Mouse (Mus musculus): Measurements from ENCODE around the gene Magi2.
A peak's percentile ranks its signal among the peaks of the same experiment; 100 is the strongest.

Gene Magi2

DNA sequence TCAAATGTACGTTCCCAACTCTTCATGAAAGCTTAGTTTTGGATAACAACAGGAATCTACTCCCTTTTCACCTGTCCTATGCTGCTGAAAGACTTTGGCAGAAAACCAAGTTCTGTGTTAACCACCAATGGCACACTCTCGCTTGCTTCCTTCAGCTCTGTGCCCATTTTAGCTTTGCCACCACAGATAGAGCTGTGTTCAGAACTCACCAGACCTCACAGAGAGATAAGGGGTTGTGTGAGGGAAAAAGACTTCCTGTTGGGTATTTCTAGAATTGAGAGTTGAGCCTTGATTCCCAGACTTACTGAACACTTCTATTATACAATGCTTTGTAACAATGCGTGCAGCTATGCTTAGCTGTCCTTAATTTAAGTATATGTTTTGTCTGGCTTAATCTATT lies 705.3 kb downstream of the Magi2 start:
- DNase-seq (ENCODE audit: low spot score in 2 of 2), result no peak

DNA sequence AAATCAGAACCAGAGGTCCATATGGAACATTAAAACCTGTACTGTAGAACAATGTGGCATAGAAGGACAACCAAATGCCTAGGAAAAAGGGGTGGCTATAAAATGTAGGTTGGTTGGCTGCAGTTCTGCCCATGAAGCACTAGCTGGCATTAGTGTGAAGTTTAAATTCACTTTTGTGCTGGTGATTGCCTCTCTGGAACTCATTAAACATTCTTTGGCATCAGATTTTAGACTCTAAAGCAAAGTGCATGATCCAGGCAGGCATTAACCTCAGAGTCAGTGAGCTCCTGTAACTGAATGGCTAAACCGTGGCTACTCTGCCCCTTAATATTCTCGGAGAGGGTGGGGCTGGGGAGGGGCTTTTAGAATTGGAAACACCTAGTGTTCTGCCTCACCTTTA lies 706.4 kb downstream of the Magi2 start:
- no peak for DNase-seq (ENCODE audit: low spot score in 2 of 2)

DNA sequence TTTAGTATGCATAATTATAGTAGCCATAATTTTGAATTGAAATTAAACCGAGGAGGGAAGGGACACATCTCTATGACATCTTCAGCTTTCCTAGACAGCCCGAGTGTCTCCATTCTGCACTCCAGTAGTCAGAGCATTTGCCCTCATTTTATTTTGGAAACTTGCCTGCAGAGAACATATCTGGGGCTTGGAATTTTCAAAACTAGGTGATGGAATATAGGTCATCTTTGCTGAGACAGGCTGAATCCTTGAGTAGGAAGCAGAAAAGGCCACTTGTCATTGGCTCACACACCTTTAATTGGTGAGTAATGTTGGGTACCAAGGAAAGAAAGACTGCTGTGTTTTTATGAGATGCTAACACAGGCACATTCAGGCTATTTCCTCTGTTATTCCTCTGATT lies 724.3 kb downstream of the Magi2 start:
- DNase-seq (ENCODE audit: low spot score in 2 of 2), result no peak

DNA sequence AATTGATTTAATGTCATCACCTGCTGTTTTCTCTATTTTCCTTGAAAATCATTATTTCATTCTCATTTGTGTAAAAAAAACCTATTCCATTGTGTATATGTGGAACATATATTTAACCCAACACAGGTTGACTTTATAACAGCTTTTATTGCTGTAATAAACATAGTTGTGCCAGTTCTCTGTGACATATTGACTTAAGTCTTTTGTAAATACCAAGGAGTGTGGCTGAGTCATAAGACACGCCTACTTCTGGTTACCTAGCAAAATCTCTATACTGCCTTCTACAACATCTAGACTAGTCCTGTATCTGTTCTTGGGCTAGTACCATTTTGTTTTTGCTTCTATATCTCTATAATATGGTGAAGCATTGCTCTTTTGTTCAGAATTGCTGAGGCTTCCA lies 737.3 kb downstream of the Magi2 start:
- no peak for DNase-seq (ENCODE audit: low spot score in 2 of 2)

DNA sequence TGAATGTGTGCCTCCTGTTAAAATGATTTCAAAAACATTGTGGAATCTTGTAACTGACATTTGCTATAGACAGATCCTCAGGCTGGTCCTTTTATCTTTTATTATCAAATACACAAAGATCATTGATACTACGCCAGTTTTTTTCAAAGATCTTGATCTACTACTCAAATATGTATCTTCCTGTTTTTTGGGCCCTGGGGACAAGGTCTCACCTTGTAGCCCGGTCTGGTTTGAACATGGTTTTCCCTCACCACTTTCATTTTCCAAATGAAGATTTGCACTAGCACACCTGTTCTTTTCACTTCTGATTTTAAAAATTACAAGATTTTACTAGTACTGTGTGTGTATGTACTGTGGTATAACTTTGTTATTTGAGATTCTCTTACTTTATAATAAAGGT lies 745.9 kb downstream of the Magi2 start:
- no peak for DNase-seq (ENCODE audit: low spot score in 2 of 2)

DNA sequence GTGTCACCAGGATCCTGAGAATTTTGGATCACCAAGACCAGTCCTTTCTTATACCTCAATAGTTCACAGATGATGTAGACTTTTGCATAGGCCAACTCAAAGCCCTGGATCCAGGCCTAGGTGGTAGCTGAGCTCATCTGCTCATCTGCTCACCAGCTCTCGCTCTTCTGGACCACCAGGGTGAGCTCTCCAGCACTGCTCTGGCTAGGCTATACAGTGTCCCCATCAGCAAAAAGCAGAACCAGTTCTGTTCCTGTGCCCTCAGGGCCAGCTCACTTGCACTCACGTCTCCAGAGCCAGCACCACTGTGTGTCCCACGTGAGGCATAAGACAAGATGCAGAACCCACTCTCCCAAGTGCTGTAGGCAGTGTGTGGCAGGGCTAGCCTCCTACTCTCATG lies 747.0 kb downstream of the Magi2 start:
- DNase-seq (ENCODE audit: low spot score in 2 of 2), result no peak

DNA sequence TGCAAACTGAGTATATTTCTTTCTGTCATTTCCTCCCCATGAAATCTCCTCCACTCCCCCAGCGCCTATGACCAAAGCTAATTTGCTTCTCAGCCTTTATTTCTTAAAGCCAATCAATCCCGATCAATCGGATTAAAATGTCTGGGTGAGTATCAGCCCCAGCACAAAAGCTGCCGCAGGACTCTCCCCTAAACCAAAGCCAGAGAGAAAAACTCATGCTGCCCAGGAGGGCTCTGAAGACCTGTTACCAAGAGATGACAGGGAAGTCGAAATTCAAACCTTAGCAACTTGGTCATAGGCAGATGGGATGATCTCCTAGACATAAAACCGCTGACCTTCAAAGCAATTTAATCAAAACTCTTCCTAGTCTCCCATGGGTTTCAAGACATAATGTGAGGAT lies 754.7 kb downstream of the Magi2 start:
- no peak for DNase-seq (ENCODE audit: low spot score in 2 of 2)

DNA sequence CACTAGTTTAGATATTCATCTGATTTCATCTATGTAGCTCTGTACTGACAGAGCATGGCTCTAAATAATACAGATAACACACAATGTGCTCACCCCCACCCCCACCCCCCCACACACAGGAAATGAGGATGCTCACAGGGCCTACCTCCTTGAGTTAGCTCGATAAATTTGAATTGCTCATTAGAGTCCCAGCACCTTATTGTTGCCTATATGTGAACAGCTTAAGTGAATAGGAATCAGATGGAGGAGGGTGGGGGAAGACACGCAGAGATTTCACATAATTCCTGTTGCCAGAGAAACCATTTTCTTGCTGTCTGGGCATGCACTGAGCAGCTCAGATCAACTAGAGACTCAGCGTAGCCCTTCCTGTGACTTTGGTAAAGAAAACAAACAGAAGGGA lies 755.2 kb downstream of the Magi2 start:
- no peak for DNase-seq (ENCODE audit: low spot score in 2 of 2)

DNA sequence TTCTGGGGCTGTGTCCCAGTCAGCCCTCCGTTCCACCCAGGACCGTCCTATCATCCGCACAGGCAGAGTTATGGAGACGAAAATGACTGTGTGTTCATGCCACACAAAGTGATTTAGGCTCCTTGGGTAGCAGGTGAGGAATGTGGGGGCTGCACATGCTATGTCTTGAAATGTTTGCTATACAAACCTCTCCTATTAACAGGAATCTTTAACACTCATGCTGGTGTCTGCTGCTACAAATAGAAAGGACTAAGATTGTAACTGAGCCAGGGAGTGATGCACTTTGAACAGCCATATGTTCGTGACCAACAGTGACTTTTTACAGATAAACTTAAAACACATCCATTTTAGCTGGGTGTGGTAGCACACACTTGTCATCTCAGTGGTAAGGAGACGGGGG lies 772.6 kb downstream of the Magi2 start:
- DNase-seq (ENCODE audit: low spot score in 2 of 2), result peak in 1 of 2 experiments; percentile 26

DNA sequence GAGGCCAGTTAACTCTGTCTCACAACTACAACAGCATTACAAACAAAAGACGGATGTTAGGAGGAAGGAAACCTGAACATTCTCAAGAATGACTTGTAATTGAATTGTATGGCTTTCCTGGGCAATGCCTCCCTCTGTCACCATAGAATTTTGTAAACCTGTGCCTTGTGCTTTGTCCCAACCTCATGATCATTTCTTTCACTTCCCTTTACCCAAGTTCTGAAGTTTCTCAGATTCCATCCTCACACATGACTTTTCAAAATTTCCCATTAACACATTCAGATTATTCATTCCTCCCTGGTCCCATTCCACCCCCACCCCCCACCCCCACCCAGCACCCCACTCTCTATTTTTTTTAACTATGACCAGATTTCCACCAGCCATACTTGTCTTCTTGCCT lies 773.1 kb downstream of the Magi2 start:
- DNase-seq (ENCODE audit: low spot score in 2 of 2), result no peak

DNA sequence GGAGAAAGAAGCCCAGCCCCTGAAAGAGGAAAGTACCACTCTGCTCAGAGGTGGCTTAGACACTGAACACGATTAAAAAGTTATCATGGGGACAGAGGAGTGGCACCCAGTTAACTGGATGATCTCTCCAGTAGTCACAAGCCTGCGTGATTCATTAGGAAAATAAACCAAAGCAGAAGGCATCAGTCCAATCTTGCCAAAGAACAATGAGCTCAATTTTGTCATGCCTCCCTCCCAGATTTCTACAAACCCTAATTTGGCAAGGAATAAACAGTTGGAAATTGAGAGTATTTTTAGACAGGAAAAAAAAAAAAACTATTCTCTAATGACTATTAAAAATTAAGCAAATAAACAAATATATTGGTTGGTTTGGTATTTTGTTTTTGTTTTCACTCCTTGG lies 779.8 kb downstream of the Magi2 start:
- DNase-seq (ENCODE audit: low spot score in 2 of 2), result no peak

DNA sequence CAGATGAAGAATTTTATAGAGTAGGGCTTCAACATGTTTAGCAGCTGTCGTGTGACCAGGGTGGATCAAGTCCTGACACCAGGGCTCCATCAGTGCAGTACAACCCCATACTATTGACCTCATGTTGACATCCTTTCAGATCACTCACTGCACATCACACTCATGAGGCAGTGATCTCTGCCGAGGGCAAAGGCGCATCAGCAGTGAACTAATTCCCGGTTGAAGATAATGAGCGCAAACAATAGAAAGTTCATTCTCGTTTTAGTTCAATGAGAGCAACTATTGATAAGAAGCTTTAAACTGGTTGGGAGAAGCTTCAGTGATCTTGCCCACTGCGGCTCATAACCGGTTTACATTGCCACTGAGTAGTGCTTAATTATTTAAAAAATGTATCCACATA lies 780.4 kb downstream of the Magi2 start:
- no peak for DNase-seq (ENCODE audit: low spot score in 2 of 2)

DNA sequence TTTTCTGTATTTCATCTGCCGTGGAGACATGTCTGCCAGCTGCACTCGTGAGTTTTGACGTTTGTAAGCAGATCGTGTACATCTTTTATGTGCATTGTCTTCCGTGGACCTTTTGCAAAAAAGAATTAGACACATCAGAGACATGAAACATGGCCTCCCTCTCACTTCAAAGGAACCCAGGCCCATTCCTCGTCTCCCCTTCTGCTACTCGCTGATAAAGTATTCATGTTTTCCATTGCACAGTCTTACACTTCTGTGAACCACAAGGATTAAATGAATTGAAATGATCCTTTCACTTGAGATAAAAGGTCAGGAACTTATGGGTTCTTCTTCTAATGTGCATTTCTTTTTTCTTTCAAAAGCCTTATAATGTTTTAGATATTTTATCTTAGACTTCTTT lies 783.4 kb downstream of the Magi2 start:
- DNase-seq (ENCODE audit: low spot score in 2 of 2), result no peak

DNA sequence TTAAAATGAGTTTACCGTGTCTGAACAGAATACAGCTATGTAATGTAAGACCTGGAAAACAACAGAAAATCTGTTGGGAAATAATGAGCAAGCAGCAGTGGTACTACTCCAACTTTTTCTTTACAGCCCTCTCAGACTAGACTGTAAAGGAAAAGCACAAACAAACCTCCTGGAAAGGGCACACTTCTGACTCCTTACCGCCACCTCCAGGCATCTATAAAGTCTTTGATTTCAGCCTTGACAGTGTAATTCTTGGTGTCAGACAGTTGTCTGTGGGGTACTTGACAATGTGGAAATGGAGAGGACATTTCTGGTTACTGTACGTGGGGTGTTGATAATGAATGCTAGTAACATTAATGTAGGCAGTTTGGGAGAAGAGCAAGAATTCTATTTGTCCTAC lies 791.2 kb downstream of the Magi2 start:
- no peak for DNase-seq (ENCODE audit: low spot score in 2 of 2)

DNA sequence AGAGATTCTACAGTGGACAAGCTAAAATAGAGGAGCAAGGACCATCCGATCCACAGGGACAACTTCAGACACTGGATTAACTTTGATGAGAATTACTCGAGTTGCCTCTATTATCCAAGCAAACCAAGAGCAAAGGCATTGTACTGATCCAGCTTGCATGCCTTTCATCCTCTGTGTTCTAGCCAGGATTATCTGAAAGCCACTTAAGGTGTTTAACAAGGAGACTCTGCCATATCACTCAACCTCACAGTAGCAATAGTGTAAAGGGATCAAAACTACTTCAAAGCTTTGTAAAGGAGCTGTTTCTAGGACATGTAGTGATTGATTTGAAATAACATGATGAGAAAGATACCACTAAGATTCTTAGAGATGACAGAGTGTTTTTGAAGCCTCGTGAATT lies 819.8 kb downstream of the Magi2 start:
- no peak for DNase-seq (ENCODE audit: low spot score in 2 of 2)

DNA sequence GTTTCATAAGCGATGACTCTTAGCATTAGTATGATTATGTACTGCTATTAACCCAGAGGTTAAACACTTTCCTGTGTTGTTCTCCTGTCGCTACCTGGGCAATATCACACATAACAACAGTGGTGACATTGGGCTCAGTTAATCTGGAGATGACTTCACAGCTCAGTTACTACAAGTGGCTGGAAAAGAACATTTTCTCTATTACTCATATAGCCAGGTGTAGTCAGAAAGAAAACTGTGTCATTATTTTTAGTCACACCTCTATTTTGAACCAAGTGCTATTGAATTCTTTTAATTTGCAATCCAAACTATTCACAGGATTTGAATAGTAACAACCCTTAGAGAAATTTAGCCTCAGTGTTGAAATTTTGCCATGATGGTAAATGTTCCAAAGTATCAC lies 821.5 kb downstream of the Magi2 start:
- no peak for DNase-seq (ENCODE audit: low spot score in 2 of 2)

DNA sequence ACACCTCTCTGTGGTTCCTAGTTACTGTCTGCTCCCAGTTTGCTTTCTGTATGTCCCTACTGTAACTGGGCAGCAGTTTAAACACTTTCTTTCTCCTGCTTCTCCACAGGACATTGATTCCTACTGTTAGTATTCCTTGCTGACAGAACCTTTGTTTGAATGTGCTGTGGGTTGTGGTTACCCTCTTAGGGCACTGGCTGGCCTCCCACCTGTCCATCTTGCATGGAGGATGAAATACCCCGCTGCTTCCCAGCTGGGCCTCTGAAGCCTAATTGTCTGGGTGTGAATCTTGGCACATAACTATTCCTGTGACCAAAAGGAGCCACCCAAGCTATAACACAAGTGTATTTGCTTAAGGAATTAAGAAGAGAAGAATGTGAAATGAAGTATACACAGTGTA lies 823.4 kb downstream of the Magi2 start:
- no peak for DNase-seq (ENCODE audit: low spot score in 2 of 2)

DNA sequence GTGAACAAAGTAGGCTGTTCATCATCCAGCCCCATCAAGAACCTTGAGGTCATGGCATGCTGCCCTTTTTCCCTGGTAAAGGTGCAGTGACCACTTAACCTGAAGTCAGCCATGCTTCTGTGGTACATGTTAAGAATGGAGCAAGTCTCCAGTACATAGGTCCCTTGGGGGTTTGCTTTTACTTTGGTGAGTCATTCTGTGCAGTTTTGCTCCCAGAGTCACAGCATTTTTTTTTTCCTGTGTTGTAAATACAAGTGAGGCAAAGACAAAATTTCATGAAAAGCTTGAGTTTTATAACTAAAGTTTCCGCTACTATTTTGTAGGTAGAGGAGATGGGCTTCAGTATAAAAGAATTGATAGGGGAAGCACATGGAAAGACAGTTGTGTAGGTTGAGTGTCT lies 828.2 kb downstream of the Magi2 start:
- no peak for DNase-seq (ENCODE audit: low spot score in 2 of 2)

DNA sequence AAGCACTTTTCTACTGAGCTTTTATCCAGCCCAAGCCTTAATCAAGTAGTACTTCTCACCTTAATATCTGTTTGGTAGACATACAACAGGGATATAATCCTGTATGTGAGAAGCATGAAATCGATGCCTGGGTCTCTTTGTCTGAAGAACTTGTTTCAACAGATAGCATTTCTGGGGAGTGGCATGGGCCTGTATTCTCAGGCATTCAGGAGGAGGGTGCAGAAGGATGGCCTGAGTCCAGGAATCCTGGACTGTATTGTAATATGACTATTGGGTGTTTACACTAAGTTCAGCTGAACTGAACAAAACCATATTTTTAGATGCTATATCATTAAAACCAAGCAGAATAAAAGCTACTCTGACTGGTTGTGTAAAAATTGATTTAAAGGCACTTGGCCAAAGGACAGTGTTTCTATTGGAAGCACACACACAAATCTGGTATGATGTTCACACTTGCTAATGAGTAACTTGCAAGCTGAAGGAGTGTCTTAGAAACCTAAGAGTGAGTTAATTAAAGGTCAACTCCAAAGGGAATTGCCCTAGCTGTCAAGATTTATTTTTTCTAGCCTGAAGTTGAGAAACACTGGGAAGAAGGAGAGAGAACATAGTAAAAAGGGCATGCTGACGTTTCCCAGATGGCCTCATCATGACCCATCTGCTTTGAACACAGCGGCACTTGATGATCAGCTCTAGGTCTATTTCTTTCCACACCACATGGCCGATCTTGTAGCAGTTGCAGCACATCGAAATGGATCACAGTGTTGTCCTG lies 829.4 kb downstream of the Magi2 start:
- DNase-seq (ENCODE audit: low spot score in 2 of 2), result no peak

DNA sequence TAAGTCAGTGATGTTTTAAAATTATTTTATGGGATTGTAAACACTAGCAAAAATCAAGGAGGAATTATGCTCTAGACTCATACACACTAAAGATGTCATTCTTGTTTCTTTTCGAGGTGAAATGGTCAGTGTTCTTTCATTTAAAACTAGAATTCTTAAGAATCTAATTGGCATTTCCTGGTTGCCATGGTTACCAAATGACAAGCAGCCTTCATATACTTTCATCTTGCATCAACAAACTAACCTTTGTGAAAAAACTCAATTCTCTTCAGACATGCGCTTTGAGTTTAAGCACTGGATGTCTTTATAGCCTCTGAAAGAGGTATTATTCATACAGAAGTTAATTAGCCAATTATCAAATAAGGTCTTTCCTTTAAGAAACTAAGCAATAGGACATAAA lies 830.0 kb downstream of the Magi2 start:
- no peak for DNase-seq (ENCODE audit: low spot score in 2 of 2)

DNA sequence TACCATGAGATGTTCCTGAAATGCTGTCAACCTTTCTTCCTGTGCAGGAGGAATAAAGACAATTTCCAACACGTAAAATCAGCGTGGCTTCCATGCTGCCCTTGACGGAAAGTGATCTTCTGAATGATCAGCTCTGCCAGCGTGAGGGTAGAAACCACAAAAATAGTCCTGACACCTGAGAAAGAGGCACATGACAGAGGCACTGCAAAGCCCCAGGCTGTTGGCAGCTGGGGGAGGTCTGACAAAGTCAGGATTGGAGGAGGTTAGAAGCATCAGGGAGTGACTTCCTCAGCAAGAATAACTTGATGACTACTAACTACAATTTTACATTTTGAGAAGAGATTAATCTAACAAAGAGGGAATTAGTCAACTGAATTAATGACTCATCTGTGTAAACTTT lies 835.2 kb downstream of the Magi2 start:
- no peak for DNase-seq (ENCODE audit: low spot score in 2 of 2)

DNA sequence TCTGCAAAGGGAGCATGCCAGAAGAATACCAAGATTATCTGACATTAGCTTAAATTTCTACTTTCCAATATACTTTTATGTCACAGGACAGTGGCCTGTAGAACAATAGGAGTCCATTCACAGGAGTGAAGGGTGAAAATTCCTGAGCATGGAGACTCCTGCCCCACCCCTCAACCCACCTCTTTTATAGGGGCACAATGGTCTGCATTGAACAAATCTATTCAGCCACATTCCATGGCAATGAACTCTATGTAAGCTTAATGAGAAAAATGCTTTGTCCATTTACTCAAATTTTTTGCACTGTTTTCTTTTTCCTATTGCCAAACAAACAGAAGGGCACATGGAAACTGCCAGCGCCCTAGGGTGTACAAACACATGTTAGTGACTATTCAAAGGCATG lies 838.2 kb downstream of the Magi2 start:
- no peak for DNase-seq (ENCODE audit: low spot score in 2 of 2)

DNA sequence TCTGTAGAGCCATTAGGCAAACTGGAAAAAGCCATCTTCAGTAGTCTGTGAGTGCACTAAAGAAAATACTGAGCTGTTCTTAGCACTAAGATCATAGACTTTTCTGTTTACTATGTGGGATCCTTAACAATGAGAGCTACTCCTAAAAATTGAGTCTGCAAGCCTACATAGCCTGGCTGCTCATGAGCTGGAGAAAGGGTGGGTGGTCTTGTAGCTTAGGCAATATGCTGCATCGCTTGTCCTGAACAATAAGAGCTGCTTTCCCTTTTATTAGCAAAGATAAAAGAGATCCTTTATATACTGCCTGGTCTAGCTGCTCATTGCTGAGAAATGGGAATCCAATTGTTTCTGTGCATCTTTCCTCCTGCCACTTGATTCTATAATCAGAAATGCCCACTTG lies 841.7 kb downstream of the Magi2 start:
- no peak for DNase-seq (ENCODE audit: low spot score in 2 of 2)

DNA sequence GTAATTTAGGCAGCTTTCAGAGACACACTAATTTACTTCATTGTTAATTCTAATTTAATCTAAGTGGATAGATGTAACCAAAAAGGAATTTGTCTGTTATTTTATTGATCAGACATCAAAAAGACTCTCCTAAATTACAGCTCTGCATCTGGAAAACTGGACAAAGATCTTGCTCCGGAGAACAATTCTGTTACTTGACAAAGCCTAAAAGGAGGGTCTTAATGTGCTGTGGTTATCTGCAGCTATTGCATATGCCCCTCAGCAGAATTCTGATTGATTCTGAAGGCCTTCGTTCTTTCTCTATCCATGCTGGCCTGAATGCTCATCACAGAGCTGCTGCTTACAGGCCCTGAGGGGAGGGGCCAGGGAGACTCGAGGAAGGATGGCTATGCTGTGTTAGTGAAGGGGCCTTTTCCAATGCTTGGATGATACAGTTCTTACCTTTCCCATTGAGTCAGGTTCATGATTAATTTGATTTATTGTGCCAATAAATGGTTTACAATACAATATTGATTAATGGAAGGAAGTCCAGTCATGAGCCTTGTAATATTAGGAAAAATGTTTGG lies 842.2 kb downstream of the Magi2 start:
- DNase-seq (ENCODE audit: low spot score in 2 of 2), result no peak
